Mouse (Mus musculus): ENCODE results near the gene Gm7030. TPM values are rescaled to one million over a fixed set of nuclear protein-coding genes. Genes with fewer than 3 reads are reported as not detected.
"Not testable (repeated sequence)": the region's sequence is repeated elsewhere in the genome, so short reads cannot be mapped to it uniquely, and the experiment has no call there.

Gm7030 gene
- not detected for total RNA-seq (2021)
- long read RNA-seq, experiment 1 = 0 reads
- long read RNA-seq, experiment 2 = 0 reads

- intact Hi-C loops (cut with DNase I); DNase-seq (ENCODE audit: low spot score in 2 of 2): not testable (repeated sequence)
Observed at GRCm38 (mm10) chr17:36128968-36129817, at the start of gene Gm7030. Gm7030 (minus strand) TSS chr17:36129425.

DNA sequence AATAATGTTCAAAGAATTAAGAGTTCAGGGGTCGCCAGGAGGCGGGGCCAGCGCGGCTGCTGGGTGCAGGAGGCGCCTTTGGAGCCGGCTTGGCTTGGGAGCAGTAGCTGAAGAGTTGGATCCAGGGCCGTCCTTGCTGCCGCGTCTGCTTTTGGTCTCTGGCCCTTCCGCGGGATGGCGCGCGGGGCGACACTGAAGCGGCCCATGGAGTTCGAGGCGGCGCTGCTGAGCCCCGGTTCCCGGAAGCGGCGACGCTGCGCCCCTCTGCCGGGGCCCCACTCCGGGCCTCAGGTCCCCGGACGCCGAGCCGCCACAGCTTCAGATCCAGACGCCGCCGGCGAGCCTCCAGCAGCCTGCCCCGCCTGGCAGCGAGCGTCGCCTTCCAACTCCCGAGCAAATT, 49.7 kb upstream of the Gm7030 start:
- intact Hi-C loops (cut with DNase I); DNase-seq (ENCODE audit: low spot score in 2 of 2): not testable (repeated sequence)

- intact Hi-C loops (cut with DNase I); DNase-seq (ENCODE audit: low spot score in 2 of 2): not testable (repeated sequence)
Observed at GRCm38 (mm10) chr17:36176132-36176531, 46.9 kb upstream of the Gm7030 start.

DNA sequence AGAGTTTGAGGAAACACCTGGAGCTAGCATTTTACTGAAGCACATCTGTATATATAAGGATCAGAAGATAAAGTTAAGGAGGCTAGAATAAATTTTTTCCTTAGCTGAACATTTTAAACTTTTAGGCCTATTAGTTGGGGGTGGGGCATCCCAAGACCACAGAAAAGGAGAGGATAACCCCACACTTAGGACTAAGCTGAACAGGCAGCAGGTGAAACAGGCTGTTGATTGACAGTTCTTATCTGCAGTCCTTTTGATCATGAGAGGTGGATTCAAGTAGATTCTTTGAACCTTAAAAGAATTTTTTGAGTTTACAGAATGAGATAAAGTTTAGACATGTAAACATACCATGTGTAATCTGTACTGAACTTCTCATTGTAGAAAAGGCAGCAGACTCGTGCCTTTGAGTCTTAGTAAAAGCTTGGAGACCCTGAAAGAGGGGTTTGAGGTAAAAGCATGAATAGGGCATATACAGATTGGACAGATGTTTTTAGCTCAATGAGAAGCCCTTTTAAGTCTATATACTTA, 41.1 kb upstream of the Gm7030 start:
- DNase-seq (ENCODE audit: low spot score in 2 of 2) = no peak
- intact Hi-C loops (cut with DNase I) = no loop called here

- intact Hi-C loops (cut with DNase I) = no loop called here
- DNase-seq (ENCODE audit: low spot score in 2 of 2) = no peak
Observed at GRCm38 (mm10) chr17:36169753-36170152, 40.5 kb upstream of the Gm7030 start.

- intact Hi-C loops (cut with DNase I); DNase-seq (ENCODE audit: low spot score in 2 of 2): not testable (repeated sequence)
Observed at GRCm38 (mm10) chr17:36169094-36169493, 39.9 kb upstream of the Gm7030 start.

- no peak for DNase-seq (ENCODE audit: low spot score in 2 of 2)
- intact Hi-C loops (cut with DNase I) = no loop called here
Observed at GRCm38 (mm10) chr17:36168039-36168652, 38.9 kb upstream of the Gm7030 start, which contains the start of gene Gm8909. Gm8909 (minus strand) TSS chr17:36168537.

DNA sequence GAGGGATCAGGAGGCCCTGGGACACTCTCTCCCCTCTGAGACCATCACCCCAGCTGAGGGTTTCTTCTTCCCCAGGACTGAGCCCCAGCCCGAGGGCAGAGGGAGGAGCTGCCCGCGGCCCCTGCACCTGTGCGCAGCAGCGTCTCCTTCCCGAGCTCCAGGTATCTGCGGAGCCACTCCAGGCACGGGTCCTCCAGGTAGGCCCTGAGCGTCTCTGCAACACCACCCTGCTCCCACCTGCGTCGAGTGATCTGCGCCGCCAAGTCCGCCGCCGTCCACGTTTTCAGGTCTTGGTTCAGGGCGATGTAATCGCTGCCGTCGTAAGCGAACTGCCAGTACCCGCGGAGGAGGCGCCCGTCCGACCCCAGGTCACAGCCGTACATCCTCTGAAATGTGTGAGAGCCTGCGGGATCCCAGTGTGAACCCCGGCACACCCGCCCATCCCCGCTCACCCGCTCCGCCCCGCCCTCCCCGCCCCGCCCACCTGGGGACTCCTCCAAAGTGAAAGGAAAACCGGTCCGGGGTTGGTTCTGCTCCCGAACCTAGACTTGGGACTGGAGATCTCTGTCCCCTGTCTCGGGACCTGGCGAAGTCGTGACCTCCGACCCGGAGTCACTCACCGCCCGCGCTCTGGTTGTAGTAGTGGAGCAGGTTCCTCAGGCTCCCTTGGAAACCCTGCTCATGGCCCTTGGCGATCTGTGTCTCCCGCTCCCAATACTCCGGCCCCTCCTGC, 38.2 kb upstream of the Gm7030 start:
- intact Hi-C loops (cut with DNase I) = no loop called here
- DNase-seq (ENCODE audit: low spot score in 2 of 2) = no peak

- intact Hi-C loops (cut with DNase I); DNase-seq (ENCODE audit: low spot score in 2 of 2): not testable (repeated sequence)
Observed at GRCm38 (mm10) chr17:36166901-36167300, 37.7 kb upstream of the Gm7030 start.

- DNase-seq (ENCODE audit: low spot score in 2 of 2) = no peak
- intact Hi-C loops (cut with DNase I) = no loop called here
Observed at GRCm38 (mm10) chr17:36161129-36162051, 32.2 kb upstream of the Gm7030 start.

DNA sequence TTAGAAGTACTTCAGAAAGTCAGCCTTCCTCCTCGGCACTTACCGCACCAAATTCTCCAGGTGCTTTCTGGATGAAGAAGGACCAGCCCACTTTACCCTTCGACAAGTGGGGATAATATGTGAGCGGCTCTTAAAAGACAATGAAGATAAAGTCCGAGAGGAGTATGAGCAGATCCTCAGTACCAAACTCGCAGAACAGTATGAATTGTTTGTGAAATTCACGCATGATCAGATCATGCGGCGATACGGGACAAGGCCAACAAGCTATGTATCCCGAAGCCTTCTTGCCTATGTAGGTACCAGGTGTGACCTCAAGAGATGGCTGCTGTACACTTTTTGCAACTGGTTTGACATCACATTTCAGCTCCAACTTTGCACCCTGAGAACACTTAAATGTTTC, 29.0 kb upstream of the Gm7030 start:
- intact Hi-C loops (cut with DNase I); DNase-seq (ENCODE audit: low spot score in 2 of 2): not testable (repeated sequence)

- intact Hi-C loops (cut with DNase I); DNase-seq (ENCODE audit: low spot score in 2 of 2): not testable (repeated sequence)
Observed at GRCm38 (mm10) chr17:36157782-36158181, 28.6 kb upstream of the Gm7030 start.

GRCm38 (mm10) chr17:36154271-36155149, 25.3 kb upstream of the Gm7030 start:
- DNase-seq (ENCODE audit: low spot score in 2 of 2) = no peak
- intact Hi-C loops (cut with DNase I) = no loop called here

GRCm38 (mm10) chr17:36151200-36151599, 22.0 kb upstream of the Gm7030 start:
- intact Hi-C loops (cut with DNase I); DNase-seq (ENCODE audit: low spot score in 2 of 2): not testable (repeated sequence)

DNA sequence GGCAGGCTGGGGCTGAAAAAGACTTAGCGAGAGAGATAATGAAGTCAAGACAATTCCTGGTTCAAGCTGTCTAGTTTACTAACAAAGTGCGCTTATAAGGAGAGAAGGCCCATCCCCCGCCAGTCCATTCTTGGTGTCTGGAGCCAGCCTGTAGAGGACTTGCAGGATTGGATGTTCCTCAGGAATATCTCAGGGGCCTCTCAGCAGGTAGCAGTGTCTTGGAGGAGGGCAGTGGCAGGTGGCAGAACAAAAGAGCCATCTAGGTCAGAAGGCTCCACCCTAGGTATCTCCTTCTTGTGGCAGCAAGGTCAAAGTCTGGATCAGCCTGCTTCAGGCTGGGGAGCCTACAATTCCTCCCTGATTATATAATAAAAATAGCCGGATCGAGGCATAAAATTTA, 19.2 kb upstream of the Gm7030 start:
- intact Hi-C loops (cut with DNase I); DNase-seq (ENCODE audit: low spot score in 2 of 2): not testable (repeated sequence)

DNA sequence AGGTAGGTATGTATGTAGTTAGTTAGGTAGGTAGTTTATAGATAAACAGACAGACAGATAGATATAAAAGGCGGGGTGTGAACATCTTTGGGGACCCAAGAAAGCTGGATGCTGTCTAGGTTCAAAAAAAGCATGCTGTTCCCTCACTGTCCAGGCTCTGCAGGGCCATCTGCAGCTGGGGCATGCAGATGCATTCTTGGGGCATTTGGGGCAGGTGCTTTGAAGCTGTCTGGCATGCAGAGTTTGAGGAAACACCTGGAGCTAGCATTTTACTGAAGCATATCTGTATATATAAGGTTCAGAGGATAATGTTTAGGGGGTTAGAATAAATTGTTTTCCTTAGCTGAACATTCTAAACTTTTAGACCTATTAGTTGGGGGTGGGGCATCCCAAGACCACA, 17.7 kb upstream of the Gm7030 start:
- DNase-seq (ENCODE audit: low spot score in 2 of 2); intact Hi-C loops (cut with DNase I): not testable (repeated sequence)

- DNase-seq (ENCODE audit: low spot score in 2 of 2); intact Hi-C loops (cut with DNase I): not testable (repeated sequence)
Observed at GRCm38 (mm10) chr17:36145861-36146156, 16.6 kb upstream of the Gm7030 start.
